Mouse (Mus musculus) bone marrow macrophage, adult 2 months (primary cell): Measurements from ENCODE around the gene Stox1. TPM values are rescaled to one million over a fixed set of nuclear protein-coding genes. Genes with fewer than 3 reads are reported as not detected.

Experiments used
- H3K27ac ChIP-seq: 2 replicates; pipeline ENCODE4 v1.5.1; 2012; ENCODE audit warnings: low read depth, low read length; ENCODE audit not compliant: insufficient read depth
- H3K4me1 ChIP-seq: 2 replicates; pipeline ENCODE4 v1.6.1; 2012; ENCODE audit warnings: low read length; ENCODE audit not compliant: control insufficient read depth, insufficient read depth
- H3K4me3 ChIP-seq: 2 replicates; pipeline ENCODE4 v1.5.1; 2012; ENCODE audit warnings: mild to moderate bottlenecking, low read length, moderate library complexity; ENCODE audit not compliant: insufficient read depth
- CTCF ChIP-seq: IDR thresholded peaks from 2 replicates; pipeline ENCODE4 v1.5.1; 2012; ENCODE audit warnings: low read depth, mild to moderate bottlenecking, low read length, moderate library complexity
- POLR2A ChIP-seq: IDR thresholded peaks from 2 replicates; pipeline ENCODE4 v1.6.1; 2012; ENCODE audit warnings: mild to moderate bottlenecking, low read depth, low read length, borderline replicate concordance
- polyA plus RNA-seq: library from polyadenylated mRNA; stranded (reverse); fragments of >200 nt; gene quantifications from 2 replicates; pipeline ENCODE4 v1.2.4, GENCODE M21; 2012; ENCODE audit not compliant: missing spikeins, insufficient read depth, insufficient read length

Stox1 gene
- polyA plus RNA-seq, 1 experiment: not detected

GRCm38 (mm10) chr10:62703579-62703978 lies 22.3 kb downstream of the Stox1 start:
- TF ChIP-seq CTCF (no peak), POLR2A (no peak)

GRCm38 (mm10) chr10:62702436-62702835 lies 23.5 kb downstream of the Stox1 start:
- no peak overlapping the region for H3K4me3 ChIP-seq
- TF ChIP-seq CTCF (no peak), POLR2A (no peak)

More at GRCm38 (mm10) chr10:62703579-62703978, 22.3 kb downstream of the Stox1 start:
- H3K4me3 ChIP-seq: no peak overlapping the region
- H3K4me1 ChIP-seq: no peaks in the 10 kb centered on the region
- H3K27ac ChIP-seq: no peak overlapping the region

GRCm38 (mm10) chr10:62692771-62693170 lies 33.2 kb downstream of the Stox1 start:
- H3K4me1 ChIP-seq: no peaks in the 10 kb centered on the region
- no peak overlapping the region for H3K4me3 ChIP-seq
- H3K27ac ChIP-seq: no peak overlapping the region
- TF ChIP-seq CTCF (no peak), POLR2A (no peak)

More at GRCm38 (mm10) chr10:62702436-62702835, 23.5 kb downstream of the Stox1 start:
- H3K27ac ChIP-seq: no peak overlapping the region
- no peaks in the 10 kb centered on the region for H3K4me1 ChIP-seq

GRCm38 (mm10) chr10:62692244-62692643 lies 33.7 kb downstream of the Stox1 start:
- H3K4me1 ChIP-seq: no peaks in the 10 kb centered on the region
- H3K27ac ChIP-seq: no peak overlapping the region
- H3K4me3 ChIP-seq: no peak overlapping the region
- TF ChIP-seq CTCF (no peak), POLR2A (no peak)

GRCm38 (mm10) chr10:62687032-62687674 lies 38.8 kb downstream of the Stox1 start:
- Histone ChIP-seq H3K4me1 (no peaks in the 10 kb centered on the region), H3K27ac (no peak overlapping the region), H3K4me3 (no peak overlapping the region)
- no peak for TF ChIP-seq CTCF
- TF ChIP-seq POLR2A: no peak

- TF ChIP-seq CTCF (no peak), POLR2A (no peak)
- Histone ChIP-seq H3K4me3 (no peak overlapping the region), H3K4me1 (no peaks in the 10 kb centered on the region), H3K27ac (no peak overlapping the region)
Observed at GRCm38 (mm10) chr10:62683043-62683442, 42.9 kb downstream of the Stox1 start.

GRCm38 (mm10) chr10:62679833-62680232 lies 46.1 kb downstream of the Stox1 start:
- no peak overlapping the region for H3K4me3 ChIP-seq
- no peak overlapping the region for H3K27ac ChIP-seq
- TF ChIP-seq CTCF (no peak), POLR2A (no peak)
- no peaks in the 10 kb centered on the region for H3K4me1 ChIP-seq

- TF ChIP-seq CTCF (no peak), POLR2A (no peak)
- H3K4me3 ChIP-seq: no peak overlapping the region
- H3K4me1 ChIP-seq: no peaks in the 10 kb centered on the region
- H3K27ac ChIP-seq: no peak overlapping the region
Observed at GRCm38 (mm10) chr10:62677329-62677728, 48.6 kb downstream of the Stox1 start.

- no peak for TF ChIP-seq CTCF
- no peak for TF ChIP-seq POLR2A
- no peak overlapping the region for H3K27ac ChIP-seq
- no peaks in the 10 kb centered on the region for H3K4me1 ChIP-seq
- no peak overlapping the region for H3K4me3 ChIP-seq
Observed at GRCm38 (mm10) chr10:62676196-62676595, 49.7 kb downstream of the Stox1 start.

- Histone ChIP-seq H3K4me1 (no peaks in the 10 kb centered on the region), H3K4me3 (no peak overlapping the region), H3K27ac (no peak overlapping the region)
- no peak for TF ChIP-seq CTCF
- no peak for TF ChIP-seq POLR2A
Observed at GRCm38 (mm10) chr10:62672359-62672758, 53.6 kb downstream of the Stox1 start.
